Mouse (Mus musculus) CH12.LX (cell line): Measurements from ENCODE around the gene Itgb4. TPM values are rescaled to one million over a fixed set of nuclear protein-coding genes. Genes with fewer than 3 reads are reported as not detected.

Experiments
- DNase-seq: peaks from one replicate; pipeline ENCODE4 v3.0.0-alpha.2; 2013; ENCODE audit errors: extremely low read depth
- H3K27ac ChIP-seq: 2 replicates; pipeline ENCODE4 v1.5.1; 2012; ENCODE audit warnings: low read depth, mild to moderate bottlenecking, control low read depth, moderate library complexity; ENCODE audit not compliant: insufficient read depth
- H3K27me3 ChIP-seq: replicated peaks from 2 replicates; pipeline ENCODE3; 2012; ENCODE audit warnings: inconsistent platforms
- H3K36me3 ChIP-seq, 2 experiments: replicated peaks in 1 of 2; 2 replicates each; pipeline versions ENCODE3 to v1.6.1; 2012; ENCODE audit warnings: inconsistent platforms in 1 of 2, low read length in 1 of 2, mild to moderate bottlenecking in 1 of 2, mixed read lengths in 1 of 2, moderate library complexity in 1 of 2; ENCODE audit not compliant: control insufficient read depth in 1 of 2, insufficient read depth in 1 of 2
- H3K4me1 ChIP-seq, 2 experiments: 2 replicates each; pipeline ENCODE4 v1.6.1; 2012; ENCODE audit warnings: inconsistent platforms in 1 of 2, moderate library complexity in 1 of 2; ENCODE audit not compliant: insufficient read depth in 2 of 2, control insufficient read depth in 1 of 2
- H3K4me2 ChIP-seq: 2 replicates; pipeline ENCODE4 v1.6.1; 2012; ENCODE audit warnings: low read depth, mild to moderate bottlenecking, control low read depth; ENCODE audit not compliant: poor library complexity, insufficient read depth, severe bottlenecking
- H3K4me3 ChIP-seq, 3 experiments: fragments of 150-350 bp in 1 of 3; sonication (generic) in 1 of 3; replicated peaks in 1 of 3; 2 replicates each; pipeline versions ENCODE3 to v1.5.1; 2011 to 2012; ENCODE audit warnings: low read depth in 2 of 3, low read length in 2 of 3, mild to moderate bottlenecking in 2 of 3, moderate library complexity in 2 of 3, control low read depth in 1 of 3, improper control_type of control experiment in 1 of 3, inconsistent platforms in 1 of 3, mixed read lengths in 1 of 3; ENCODE audit not compliant: poor library complexity in 1 of 3
- H3K79me2 ChIP-seq: replicated peaks from 2 replicates; pipeline ENCODE4 v1.6.1; 2012; ENCODE audit warnings: mild to moderate bottlenecking, moderate library complexity; ENCODE audit not compliant: control insufficient read depth, poor library complexity, insufficient read depth, severe bottlenecking; ENCODE audit errors: extremely low read depth
- H3K9ac ChIP-seq: 2 replicates; pipeline ENCODE4 v1.6.1; 2012; ENCODE audit warnings: low read depth, mild to moderate bottlenecking, control low read depth, moderate library complexity; ENCODE audit not compliant: insufficient read depth
- H3K9me3 ChIP-seq: replicated peaks from 2 replicates; pipeline ENCODE3; 2012; ENCODE audit warnings: low read length, inconsistent platforms, mixed read lengths
- BHLHE40 ChIP-seq: IDR thresholded peaks from 2 replicates; pipeline ENCODE4 v1.6.1; 2011; ENCODE audit warnings: mild to moderate bottlenecking, low read depth, low read length, improper control_type of control experiment
- CHD2 ChIP-seq: IDR thresholded peaks from 2 replicates; pipeline ENCODE4 v1.6.1; 2011; ENCODE audit warnings: low read length, improper control_type of control experiment
- CTCF ChIP-seq, 2 experiments: IDR thresholded peaks in 1 of 2; conservative IDR thresholded peaks in 1 of 2; 2 replicates each; pipeline ENCODE4 v1.5.1; 2011 to 2012; ENCODE audit warnings: low read depth in 2 of 2, low read length in 2 of 2, improper control_type of control experiment in 1 of 2, inconsistent platforms in 1 of 2, mild to moderate bottlenecking in 1 of 2, moderate library complexity in 1 of 2
- ELF1 ChIP-seq: IDR thresholded peaks from 2 replicates; pipeline ENCODE4 v1.6.1; 2014; ENCODE audit warnings: low read depth, mild to moderate bottlenecking, inconsistent platforms, low read length, improper control_type of control experiment
- EP300 ChIP-seq: IDR thresholded peaks from 2 replicates; pipeline ENCODE4 v1.6.1; 2011; ENCODE audit warnings: low read length, improper control_type of control experiment
- ETS1 ChIP-seq: conservative IDR thresholded peaks from 2 replicates; pipeline ENCODE4 v1.6.1; 2012; ENCODE audit warnings: low read depth, mild to moderate bottlenecking, inconsistent platforms, low read length, improper control_type of control experiment, moderate library complexity
- HCFC1 ChIP-seq: IDR thresholded peaks from 2 replicates; pipeline ENCODE4 v1.6.1; 2012; ENCODE audit warnings: low read depth, mild to moderate bottlenecking, inconsistent platforms, low read length, improper control_type of control experiment
- JUN ChIP-seq: IDR thresholded peaks from 2 replicates; pipeline ENCODE4 v1.6.1; 2011; ENCODE audit warnings: low read depth, mild to moderate bottlenecking, low read length, improper control_type of control experiment, moderate library complexity; ENCODE audit not compliant: insufficient read depth
- KAT2A ChIP-seq: IDR thresholded peaks from 2 replicates; pipeline ENCODE4 v1.6.1; 2012; ENCODE audit warnings: low read length, improper control_type of control experiment, inconsistent platforms; ENCODE audit not compliant: insufficient replicate concordance
- MAFK ChIP-seq: IDR thresholded peaks from 2 replicates; pipeline ENCODE4 v1.6.1; 2011; ENCODE audit warnings: low read length, improper control_type of control experiment; ENCODE audit not compliant: insufficient replicate concordance
- MAX ChIP-seq: IDR thresholded peaks from 2 replicates; pipeline ENCODE4 v1.6.1; 2011; ENCODE audit warnings: low read length, improper control_type of control experiment
- MEF2A ChIP-seq: IDR thresholded peaks from 2 replicates; pipeline ENCODE4 v1.6.1; 2014; ENCODE audit warnings: low read depth, mild to moderate bottlenecking, inconsistent platforms, low read length, improper control_type of control experiment, borderline replicate concordance
- MYC ChIP-seq: IDR thresholded peaks from 2 replicates; pipeline ENCODE4 v1.6.1; 2011; ENCODE audit warnings: low read depth, mild to moderate bottlenecking, improper control_type of control experiment, low read length
- NELFE ChIP-seq: IDR thresholded peaks from 2 replicates; pipeline ENCODE4 v1.6.1; 2011; ENCODE audit warnings: low read depth, low read length, improper control_type of control experiment
- POLR2A ChIP-seq: IDR thresholded peaks from 2 replicates; pipeline ENCODE4 v1.6.1; 2011; ENCODE audit warnings: low read depth, mild to moderate bottlenecking, improper control_type of control experiment, low read length
- POLR2AphosphoS2 ChIP-seq: IDR thresholded peaks from 2 replicates; pipeline ENCODE4 v1.6.1; 2011; ENCODE audit warnings: low read depth, low read length, improper control_type of control experiment
- RCOR1 ChIP-seq: conservative IDR thresholded peaks from 2 replicates; pipeline ENCODE4 v1.6.1; 2012; ENCODE audit warnings: low read depth, mild to moderate bottlenecking, inconsistent platforms, low read length, improper control_type of control experiment
- SIN3A ChIP-seq: IDR thresholded peaks from 2 replicates; pipeline ENCODE4 v1.6.1; 2012; ENCODE audit warnings: low read length, improper control_type of control experiment, inconsistent platforms
- USF2 ChIP-seq: conservative IDR thresholded peaks from 2 replicates; pipeline ENCODE4 v1.6.1; 2011; ENCODE audit warnings: low read depth, low read length, improper control_type of control experiment
- ZKSCAN1 ChIP-seq: IDR thresholded peaks from 2 replicates; pipeline ENCODE4 v1.6.1; 2012; ENCODE audit warnings: low read depth, inconsistent platforms, low read length, improper control_type of control experiment, borderline replicate concordance
- ZMIZ1 ChIP-seq: IDR thresholded peaks from 2 replicates; pipeline ENCODE4 v1.6.1; 2012; ENCODE audit warnings: low read depth, mild to moderate bottlenecking, inconsistent platforms, low read length, improper control_type of control experiment
- ZNF384 ChIP-seq: IDR thresholded peaks from 2 replicates; pipeline ENCODE4 v1.6.1; 2012; ENCODE audit warnings: low read depth, low read length, improper control_type of control experiment, inconsistent platforms
- dilution Hi-C: fragments of 300-500 bp; cut with MboI; formaldehyde crosslinking; loops from 2 replicates; pipeline ENCODE4 v1.14.3; 2020; ENCODE audit warnings: low sequenced_read_pairs; ENCODE audit not compliant: extremely low pct_unique_long_range_greater_than_20kb, extremely low pct_ligation_motif_present
- in situ Hi-C: fragments of 300-500 bp; cut with MboI; formaldehyde crosslinking; loops from 3 replicates; pipeline ENCODE4 v1.14.3; 2019; ENCODE audit warnings: low sequenced_read_pairs, low pct_ligation_motif_present, low pct_unique_long_range_greater_than_20kb, mixed read lengths
- polyA plus RNA-seq: library from polyadenylated mRNA; unstranded; fragments of >175 nt; gene quantifications from 2 replicates; pipeline ENCODE4 v1.2.1, GENCODE M21; 2012; ENCODE audit warnings: low read depth; ENCODE audit not compliant: insufficient read length
- total RNA-seq, 2 experiments: library from RNA; depleted of rRNA; stranded (reverse); fragments of 300-350 nt in 1 of 2; fragments of >200 nt in 1 of 2; gene quantifications; 2 replicates each; pipeline ENCODE4 v1.2.3; 2012 to 2014

Itgb4 gene
- total and polyA plus RNA-seq, 3 experiments: 0.42 to 6.3 (median 0.59) TPM

GRCm38 (mm10) chr11:116050196-116050595 is 75.7 kb downstream of the Itgb4 start:
- no peaks in the 10 kb centered on the region for H3K79me2 ChIP-seq
- no peak overlapping the region for H3K4me3 ChIP-seq
- in situ Hi-C loops: no loop called here
- TF ChIP-seq HCFC1 (no peak), ELF1 (no peak), MAX (no peak), USF2 (no peak), ETS1 (no peak), ZKSCAN1 (no peak), MEF2A (no peak), EP300 (no peak), POLR2A (no peak), JUN (no peak), POLR2AphosphoS2 (no peak), ZMIZ1 (no peak), RCOR1 (no peak), CTCF (conservative IDR thresholded peaks at IDR 0.05 in 1 of 2, IDR thresholded peaks at IDR 0.05 in 1 of 2; ENCODE audit: low read depth in 2 of 2, low read length in 2 of 2) (no peak), KAT2A (no peak), BHLHE40 (no peak), CHD2 (no peak), MAFK (no peak), NELFE (no peak)
- TF ChIP-seq, all 38 proteins: peak for 0
- dilution Hi-C loops: no loop called here
- peaks cover 3 to 12% of the 10 kb centered on the region in 2 experiments; a peak in 2 of 4 replicates for H3K4me1 ChIP-seq
- H3K4me2 ChIP-seq: no peak overlapping the region
- peaks cover 6% of the 10 kb centered on the region for H3K9me3 ChIP-seq
- H3K36me3 ChIP-seq: peaks cover 91 to 95% of the 10 kb centered on the region in 2 experiments
- H3K27ac ChIP-seq: no peak overlapping the region
- no peaks in the 10 kb centered on the region for H3K27me3 ChIP-seq
- no peak for DNase-seq
- H3K9ac ChIP-seq: no peak overlapping the region

GRCm38 (mm10) chr11:116053510-116054229 is 79.2 kb downstream of the Itgb4 start:
- dilution Hi-C loops: no loop called here
- TF ChIP-seq NELFE: no peak
- TF ChIP-seq EP300: no peak
- TF ChIP-seq ZNF384: no peak
- no peak for TF ChIP-seq ZKSCAN1
- TF ChIP-seq MAFK: no peak
- no peak for TF ChIP-seq BHLHE40
- TF ChIP-seq POLR2AphosphoS2: no peak
- TF ChIP-seq USF2: no peak
- TF ChIP-seq MYC: no peak
- TF ChIP-seq ZMIZ1: no peak
- no peak for TF ChIP-seq CHD2
- no peak for TF ChIP-seq SIN3A
- no peak for TF ChIP-seq MEF2A
- TF ChIP-seq JUN: no peak
- no peak for TF ChIP-seq CTCF (conservative IDR thresholded peaks at IDR 0.05 in 1 of 2, IDR thresholded peaks at IDR 0.05 in 1 of 2; ENCODE audit: low read depth in 2 of 2, low read length in 2 of 2)
- no peak for TF ChIP-seq RCOR1
- H3K36me3 ChIP-seq: peaks cover 93 to 97% of the 10 kb centered on the region in 2 experiments

More at GRCm38 (mm10) chr11:116053510-116054229, 79.2 kb downstream of the Itgb4 start:
- in situ Hi-C loops: no loop called here
- Histone ChIP-seq H3K4me1 (peaks cover 3 to 16% of the 10 kb centered on the region in 2 experiments; a peak in 2 of 4 replicates), H3K27ac (no peak overlapping the region), H3K27me3 (no peaks in the 10 kb centered on the region), H3K9ac (no peak overlapping the region), H3K4me3 (no peak overlapping the region), H3K4me2 (no peak overlapping the region), H3K79me2 (no peaks in the 10 kb centered on the region), H3K9me3 (peaks cover 6% of the 10 kb centered on the region)
- no peak for DNase-seq
